Mouse (Mus musculus) small intestine, adult 2 months (tissue): Measurements from ENCODE around the gene Snd1.

ENCODE experiments used
- CTCF ChIP-seq: fragments of 200-500 bp; IDR thresholded peaks from 2 replicates; pipeline ENCODE4 v1.5.1; 2012; ENCODE audit warnings: low read depth, mild to moderate bottlenecking, control low read depth, inconsistent platforms, low read length, moderate library complexity, mixed read lengths; ENCODE audit not compliant: insufficient replicate concordance, insufficient read length; ENCODE audit errors: extremely low read depth
- POLR2A ChIP-seq: fragments of 200-500 bp; IDR thresholded peaks from 2 replicates; pipeline ENCODE4 v1.6.1; 2012; ENCODE audit warnings: low read depth, mild to moderate bottlenecking, control low read depth, inconsistent platforms, low read length, moderate library complexity

DNA sequence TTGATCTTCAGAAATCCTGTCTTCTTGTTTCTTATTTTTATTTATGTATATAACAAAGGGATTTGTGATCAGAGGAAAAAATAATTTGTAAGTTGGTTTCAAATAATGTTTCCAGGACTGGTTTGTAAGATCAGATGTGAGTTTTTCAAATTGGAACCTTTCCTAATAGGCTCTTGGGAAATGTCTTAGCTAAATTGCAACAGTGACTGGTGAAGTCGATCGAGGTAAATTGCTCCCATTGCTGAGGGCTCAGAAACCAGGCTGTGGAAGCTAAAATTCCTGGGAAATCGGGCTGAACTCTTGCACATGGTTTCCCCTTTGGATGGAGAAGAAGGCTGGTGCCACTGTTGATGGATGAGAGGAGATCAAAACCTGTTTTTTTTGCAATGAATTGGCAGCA lies 111.9 kb downstream of the Snd1 start:
- TF ChIP-seq POLR2A (no peak), CTCF (no peak)
